Mouse (Mus musculus) neural tube, embryonic 14.5 days (tissue): ENCODE results near the gene Smurf2. TPM values are rescaled to one million over a fixed set of nuclear protein-coding genes. Genes with fewer than 3 reads are reported as not detected.
A peak's percentile ranks its signal among the peaks of the same experiment; 100 is the strongest.

Experiments
- ATAC-seq: fragments of 200-750 bp; cut with Nextera tagmentation; 2 replicates; pipeline ENCODE4 v1.8.0; 2017; ENCODE audit warnings: low read depth, mild to moderate bottlenecking, moderate TSS enrichment, moderate library complexity
- H3K27ac ChIP-seq: fragments of 300-500 bp; sonication (generic); 2 replicates; pipeline ENCODE4 v1.5.1; 2014; ENCODE audit warnings: low read depth, mild to moderate bottlenecking, control low read depth, low read length, moderate library complexity, mixed read lengths
- H3K27me3 ChIP-seq: fragments of 300-500 bp; sonication (generic); 2 replicates; pipeline ENCODE4 v1.6.1; 2014; ENCODE audit warnings: low read length; ENCODE audit not compliant: control insufficient read depth, insufficient read depth
- H3K36me3 ChIP-seq: fragments of 300-500 bp; sonication (generic); 2 replicates; pipeline ENCODE4 v1.6.1; 2014; ENCODE audit warnings: low read length, mixed read lengths; ENCODE audit not compliant: control insufficient read depth, insufficient read depth
- H3K4me1 ChIP-seq: fragments of 300-500 bp; sonication (generic); 2 replicates; pipeline ENCODE4 v1.6.1; 2014; ENCODE audit warnings: low read length; ENCODE audit not compliant: control insufficient read depth, insufficient read depth
- H3K4me2 ChIP-seq: fragments of 300-500 bp; sonication (generic); 2 replicates; pipeline ENCODE4 v1.6.1; 2014; ENCODE audit warnings: mild to moderate bottlenecking, low read depth, low read length, control low read depth
- H3K4me3 ChIP-seq: fragments of 300-500 bp; sonication (generic); 2 replicates; pipeline ENCODE4 v1.5.1; 2014; ENCODE audit warnings: low read depth, low read length, control low read depth, mixed read lengths
- H3K9ac ChIP-seq: fragments of 300-500 bp; sonication (generic); replicated peaks from 2 replicates; pipeline ENCODE4 v1.6.1; 2014; ENCODE audit warnings: low read depth, mild to moderate bottlenecking, control low read depth, low read length, mixed read lengths
- H3K9me3 ChIP-seq: fragments of 300-500 bp; sonication (generic); 2 replicates; pipeline ENCODE4 v1.6.1; 2016; ENCODE audit warnings: low read length; ENCODE audit not compliant: control insufficient read depth
- WGBS: fragments of 180-500 bp; shearing (Covaris S2); extraction: QIAGEN DNeasy Blood & Tissue Kit; methylation state at CpG from one replicate; pipeline ENCODE4 v1.1.7; 2014; 5-methylcytosine and 5-hydroxymethylcytosine counted together
- polyA plus RNA-seq: library from polyadenylated mRNA; unstranded; fragments of >200 nt; fragmentation: Nextera tagmentation; extraction: Ambion mirVana; gene quantifications from 2 replicates; pipeline ENCODE4 v1.2.1, GENCODE M21; 2014

The Smurf2 gene
- polyA plus RNA-seq, 1 experiment from 2014 or later, result 18.6 TPM

DNA sequence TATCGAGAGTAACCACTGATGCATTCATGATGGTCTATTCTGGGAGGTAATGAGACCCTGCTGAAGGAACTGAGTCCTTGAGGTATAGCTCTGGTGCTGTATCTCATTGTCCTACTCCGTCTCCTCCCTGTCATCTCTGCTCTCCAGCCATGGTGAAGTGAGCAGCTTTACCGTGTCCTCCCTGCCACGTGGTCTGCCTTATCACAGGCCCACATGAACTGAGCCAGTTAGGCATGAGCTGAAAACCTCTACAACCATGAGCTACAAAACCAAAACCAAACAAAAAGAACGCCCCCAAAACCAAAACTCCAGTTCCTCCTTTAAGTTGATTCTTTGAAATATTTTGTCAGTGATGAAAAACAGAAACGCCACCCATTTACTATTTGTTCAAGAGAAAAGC lies 47.9 kb downstream of the Smurf2 start:
- peaks cover 2% of the 10 kb centered on the region; the same call in 1 of the 2 replicates for H3K4me1 ChIP-seq
- H3K4me3 ChIP-seq, result no peak overlapping the region
- no peak overlapping the region for H3K4me2 ChIP-seq
- peaks cover 10% of the 10 kb centered on the region for H3K36me3 ChIP-seq
- no peak overlapping the region for H3K27ac ChIP-seq
- no peaks in the 10 kb centered on the region for H3K9me3 ChIP-seq
- ATAC-seq, result no peak
- WGBS, result 90% methylated on average over 6 of the region's 6 CpGs
- H3K27me3 ChIP-seq, result no peaks in the 10 kb centered on the region
- H3K9ac ChIP-seq, result no peak overlapping the region

DNA sequence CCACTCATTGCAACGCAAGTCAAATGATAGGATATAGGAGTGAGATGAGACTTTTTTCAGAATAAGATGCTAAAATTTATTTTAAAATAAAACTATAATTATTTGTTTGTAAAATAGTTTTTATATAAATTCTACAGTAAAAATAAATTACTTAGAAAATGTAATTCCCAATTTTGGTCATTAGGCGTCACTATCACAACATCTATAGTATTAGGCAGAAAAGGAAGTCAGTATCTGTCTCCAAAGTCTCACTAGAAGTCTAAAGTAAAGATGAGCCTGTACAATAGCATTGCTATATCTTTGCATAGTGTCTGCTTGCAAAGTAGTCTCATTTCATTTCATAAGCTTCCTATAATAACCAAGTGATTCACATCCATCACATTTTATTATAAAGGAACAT lies 69.1 kb downstream of the Smurf2 start:
- H3K36me3 ChIP-seq, result peaks cover 15% of the 10 kb centered on the region
- 69% methylated on average over 2 of the region's 2 CpGs for WGBS
- no peak overlapping the region for H3K27ac ChIP-seq

DNA sequence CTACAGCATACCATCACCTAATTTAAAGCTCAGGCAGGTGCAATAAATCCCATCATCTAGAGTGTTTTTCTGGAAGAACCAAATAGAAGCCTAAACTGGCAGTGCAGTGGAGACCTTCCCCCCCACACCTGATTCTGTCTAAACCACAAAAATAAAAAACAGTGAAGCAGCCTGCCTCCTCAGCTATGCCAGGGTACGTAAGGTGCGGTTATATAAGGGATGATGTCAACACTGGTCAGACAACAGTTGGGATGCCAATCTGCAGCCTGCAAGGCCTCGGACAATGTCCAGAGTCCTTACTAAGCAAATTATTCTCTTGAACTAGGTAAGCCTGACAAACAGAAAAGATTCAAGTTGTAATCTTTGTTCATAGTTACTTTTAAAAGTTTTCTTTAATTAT lies 78.5 kb downstream of the Smurf2 start:
- H3K9ac ChIP-seq, result no peak overlapping the region
- H3K4me3 ChIP-seq, result no peak overlapping the region
- no peaks in the 10 kb centered on the region for H3K27me3 ChIP-seq
- ATAC-seq, result no peak
- 93% methylated on average over 3 of the region's 3 CpGs for WGBS
- H3K4me1 ChIP-seq, result no peaks in the 10 kb centered on the region
- H3K36me3 ChIP-seq, result peaks cover 24% of the 10 kb centered on the region
- no peak overlapping the region for H3K4me2 ChIP-seq
- no peaks in the 10 kb centered on the region for H3K9me3 ChIP-seq
- H3K27ac ChIP-seq, result no peak overlapping the region

More for the DNA sequence above, 69.1 kb downstream of the Smurf2 start:
- Histone ChIP-seq H3K9me3 (no peaks in the 10 kb centered on the region), H3K9ac (no peak overlapping the region), H3K4me3 (no peak overlapping the region), H3K4me1 (no peaks in the 10 kb centered on the region), H3K27me3 (no peaks in the 10 kb centered on the region), H3K4me2 (no peak overlapping the region)
- no peak for ATAC-seq

DNA sequence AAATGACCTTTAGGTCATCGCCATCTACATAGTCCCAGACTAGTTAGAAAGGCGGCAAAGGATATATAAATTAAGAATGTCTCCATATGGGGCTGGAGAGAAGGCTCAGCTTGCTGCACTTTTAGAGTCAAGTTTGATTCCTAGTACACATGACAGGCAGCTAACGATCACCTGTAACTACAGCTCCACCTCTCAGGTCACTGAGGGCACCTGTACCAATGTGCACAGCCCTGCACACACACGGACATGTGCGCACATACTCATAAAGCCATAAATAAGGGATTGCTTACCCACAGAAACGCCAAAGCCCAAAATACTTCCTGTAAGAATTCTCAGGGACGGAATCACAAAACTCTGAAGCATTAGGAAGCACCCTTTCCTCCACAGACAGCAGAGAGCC lies 92.4 kb downstream of the Smurf2 start:
- Histone ChIP-seq H3K4me1 (no peaks in the 10 kb centered on the region), H3K36me3 (peaks cover 18% of the 10 kb centered on the region), H3K27me3 (no peaks in the 10 kb centered on the region), H3K4me2 (no peak overlapping the region), H3K9me3 (no peaks in the 10 kb centered on the region), H3K9ac (no peak overlapping the region), H3K27ac (no peak overlapping the region), H3K4me3 (no peak overlapping the region)
- 95% methylated on average over 7 of the region's 7 CpGs for WGBS
- no peak for ATAC-seq

DNA sequence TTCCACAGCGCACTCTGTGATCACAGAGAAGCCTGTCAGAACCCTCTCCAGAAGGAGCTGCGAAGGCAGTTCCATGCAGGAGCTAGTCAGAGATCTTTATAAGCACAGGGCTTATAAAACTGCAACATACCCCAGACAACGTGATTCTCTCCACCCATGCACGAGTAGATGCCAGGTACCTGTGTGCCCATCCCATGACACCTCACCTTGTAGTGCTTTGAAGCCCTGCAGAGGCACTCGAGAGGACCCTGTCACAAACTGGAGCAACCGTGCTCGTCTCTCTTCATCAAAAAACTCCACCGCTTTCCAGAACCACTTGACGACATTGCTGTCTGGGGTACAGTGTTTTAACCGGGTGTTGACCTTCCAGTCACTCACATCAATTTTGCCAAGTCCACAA lies 96.1 kb downstream of the Smurf2 start:
- H3K36me3 ChIP-seq, result peaks cover 15% of the 10 kb centered on the region; the same call in 1 of the 2 replicates

DNA sequence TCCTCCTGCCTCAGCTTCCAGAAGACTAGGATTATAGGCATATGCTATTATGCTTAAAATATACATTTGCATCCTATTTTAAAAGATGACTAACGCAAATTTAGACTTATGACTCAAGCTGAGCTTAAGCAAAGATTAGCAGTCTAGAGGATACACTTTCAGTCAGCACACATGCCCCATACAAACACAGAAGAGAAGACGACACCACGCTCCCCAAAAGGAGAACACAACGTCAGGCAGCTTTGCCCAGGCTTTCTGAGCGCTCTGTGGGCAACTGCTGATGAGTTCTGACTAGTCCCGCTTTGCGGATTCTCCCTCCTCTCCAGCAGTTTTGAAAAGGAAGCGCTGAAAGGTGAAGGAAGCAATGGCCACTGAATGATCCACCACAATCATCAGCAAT lies 96.8 kb downstream of the Smurf2 start:
- peaks cover 18% of the 10 kb centered on the region; the same call in 1 of the 2 replicates for H3K36me3 ChIP-seq
- ATAC-seq, result no peak
- 93% methylated on average over 8 of the region's 8 CpGs for whole genome bisulfite sequencing

More for the DNA sequence above, 96.1 kb downstream of the Smurf2 start:
- Histone ChIP-seq H3K4me2 (no peak overlapping the region), H3K27me3 (no peaks in the 10 kb centered on the region), H3K4me1 (no peaks in the 10 kb centered on the region), H3K27ac (no peak overlapping the region), H3K4me3 (no peak overlapping the region), H3K9me3 (no peaks in the 10 kb centered on the region), H3K9ac (no peak overlapping the region)
- no peak for ATAC-seq
- 97% methylated on average over 10 of the region's 10 CpGs for WGBS

DNA sequence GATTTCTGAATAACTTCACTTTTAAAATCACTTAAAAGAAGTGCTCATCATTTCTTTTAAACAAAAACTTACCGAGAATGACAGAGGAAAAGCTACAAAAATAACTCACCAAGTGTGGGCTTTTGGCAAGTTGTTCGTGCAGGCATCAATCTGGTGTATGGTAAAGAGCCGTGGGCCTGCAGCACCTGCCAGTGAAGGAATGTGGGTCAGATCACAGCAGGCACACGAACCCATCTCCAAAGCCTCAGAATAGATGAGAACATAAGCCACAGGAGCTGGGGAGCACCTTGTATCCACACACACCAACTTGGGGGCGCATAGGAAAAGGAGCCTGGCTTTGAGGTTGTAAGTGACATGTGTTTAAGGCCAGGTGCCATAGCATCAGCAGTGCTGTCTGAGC lies 97.6 kb downstream of the Smurf2 start:
- WGBS, result 84% methylated on average over 5 of the region's 5 CpGs

More for the DNA sequence above, 96.8 kb downstream of the Smurf2 start:
- Histone ChIP-seq H3K9me3 (no peaks in the 10 kb centered on the region), H3K27ac (no peak overlapping the region), H3K4me1 (0 out of 2 replicates have a peak, but pooled peaks cover 2% of the 10 kb centered on the region), H3K27me3 (no peaks in the 10 kb centered on the region), H3K4me3 (no peak overlapping the region), H3K9ac (no peak overlapping the region), H3K4me2 (no peak overlapping the region)

DNA sequence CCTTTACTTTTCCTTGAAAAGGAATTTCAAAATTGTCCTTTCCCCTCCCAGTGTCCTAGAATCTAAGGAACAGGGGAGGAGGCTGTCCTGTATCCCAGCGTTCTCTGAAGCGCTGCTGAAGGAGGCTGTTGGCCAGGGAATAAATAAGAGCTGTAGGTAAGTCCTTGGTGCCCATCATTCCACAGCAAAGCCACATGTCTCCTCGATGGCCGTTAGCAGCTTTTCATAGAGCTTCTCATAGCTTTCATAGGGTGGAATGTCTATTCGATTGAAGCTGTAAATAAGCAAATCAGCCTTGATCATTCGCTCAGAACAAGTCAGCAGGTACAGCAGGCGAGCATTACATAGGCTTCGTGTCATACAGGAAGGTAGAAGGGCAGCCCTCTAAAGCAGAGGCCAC lies 98.0 kb downstream of the Smurf2 start:
- WGBS, result 94% methylated on average over 8 of the region's 8 CpGs
- H3K36me3 ChIP-seq, result peaks cover 18% of the 10 kb centered on the region; the same call in 1 of the 2 replicates

More for the DNA sequence above, 97.6 kb downstream of the Smurf2 start:
- H3K36me3 ChIP-seq, result peaks cover 18% of the 10 kb centered on the region; the same call in 1 of the 2 replicates
- H3K27me3 ChIP-seq, result no peaks in the 10 kb centered on the region
- no peak overlapping the region for H3K4me2 ChIP-seq
- no peak overlapping the region for H3K4me3 ChIP-seq
- no peak overlapping the region for H3K9ac ChIP-seq
- no peak for ATAC-seq
- no peaks in the 10 kb centered on the region for H3K9me3 ChIP-seq
- H3K4me1 ChIP-seq, result 0 out of 2 replicates have a peak, but pooled peaks cover 2% of the 10 kb centered on the region
- H3K27ac ChIP-seq, result no peak overlapping the region

DNA sequence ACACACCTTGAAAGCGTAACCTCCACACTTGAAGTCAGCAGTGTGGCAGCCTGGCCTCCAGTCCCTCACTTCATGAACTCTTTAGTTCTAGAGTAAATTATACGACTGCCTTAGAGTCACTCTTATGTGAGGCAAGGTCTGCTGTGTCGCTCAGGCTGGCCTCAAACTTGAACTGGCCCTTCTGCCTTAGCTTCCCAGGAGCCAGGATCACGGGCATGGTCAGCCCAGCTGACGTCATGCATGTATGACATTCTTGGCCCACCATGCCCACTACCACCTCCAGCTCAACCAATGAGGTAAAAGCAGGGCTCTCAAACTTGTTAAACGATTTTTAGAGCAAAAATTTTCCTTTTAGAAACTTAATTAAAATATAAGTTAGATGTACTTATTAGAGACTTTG lies 99.1 kb downstream of the Smurf2 start:
- H3K9ac ChIP-seq, result no peak overlapping the region
- no peak overlapping the region for H3K4me2 ChIP-seq
- peak overlapping the region; percentile 2; the same call in 1 of the 2 replicates for H3K27ac ChIP-seq
- no peak overlapping the region for H3K4me3 ChIP-seq
- peaks cover 26% of the 10 kb centered on the region; the same call in 1 of the 2 replicates for H3K36me3 ChIP-seq
- 86% methylated on average over 6 of the region's 6 CpGs for WGBS
- no peaks in the 10 kb centered on the region for H3K9me3 ChIP-seq
- H3K27me3 ChIP-seq, result no peaks in the 10 kb centered on the region
- 0 out of 2 replicates have a peak, but pooled peaks cover 2% of the 10 kb centered on the region for H3K4me1 ChIP-seq
- no peak for ATAC-seq

More for the DNA sequence above, 98.0 kb downstream of the Smurf2 start:
- Histone ChIP-seq H3K4me2 (no peak overlapping the region), H3K9ac (no peak overlapping the region), H3K27me3 (no peaks in the 10 kb centered on the region), H3K9me3 (no peaks in the 10 kb centered on the region), H3K4me3 (no peak overlapping the region), H3K4me1 (0 out of 2 replicates have a peak, but pooled peaks cover 2% of the 10 kb centered on the region), H3K27ac (no peak overlapping the region)
- no peak for ATAC-seq
